Mouse (Mus musculus): ENCODE results near the gene Nol4l. TPM values are rescaled to one million over a fixed set of nuclear protein-coding genes. Genes with fewer than 3 reads are reported as not detected.
A peak's percentile ranks its signal among the peaks of the same experiment; 100 is the strongest.
"Not testable (repeated sequence)": the region's sequence is repeated elsewhere in the genome, so short reads cannot be mapped to it uniquely, and the experiment has no call there.

Nol4l gene
- total RNA-seq, 2 experiments from 2014 or later = 47.0 to 47.3 TPM

GRCm38 (mm10) chr2:153512416-153513323, 17.1 kb downstream of the Nol4l start:
- no peak for DNase-seq

DNA sequence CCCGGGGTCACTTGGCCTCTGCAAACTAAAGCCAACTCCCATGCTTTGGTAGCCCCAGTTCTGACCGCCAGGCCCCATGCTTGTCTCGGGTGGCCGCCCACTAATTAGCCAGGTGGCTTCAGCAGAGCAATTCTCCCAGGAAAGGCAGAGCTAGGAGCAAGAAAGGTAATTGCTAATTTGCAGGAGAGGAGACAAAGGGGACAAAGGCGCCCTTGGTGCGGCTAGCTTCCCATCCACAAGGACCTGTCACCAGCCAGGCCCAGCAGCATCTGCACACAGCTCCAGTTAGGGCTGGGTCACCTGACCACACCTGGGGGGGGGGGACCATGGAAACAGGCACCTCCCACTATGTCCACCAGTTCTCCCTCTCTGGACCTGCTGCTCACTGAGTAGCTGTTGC, 18.2 kb downstream of the Nol4l start:
- DNase-seq = no peak

- no peak for DNase-seq
Observed at GRCm38 (mm10) chr2:153510136-153510535, 19.6 kb downstream of the Nol4l start.

DNA sequence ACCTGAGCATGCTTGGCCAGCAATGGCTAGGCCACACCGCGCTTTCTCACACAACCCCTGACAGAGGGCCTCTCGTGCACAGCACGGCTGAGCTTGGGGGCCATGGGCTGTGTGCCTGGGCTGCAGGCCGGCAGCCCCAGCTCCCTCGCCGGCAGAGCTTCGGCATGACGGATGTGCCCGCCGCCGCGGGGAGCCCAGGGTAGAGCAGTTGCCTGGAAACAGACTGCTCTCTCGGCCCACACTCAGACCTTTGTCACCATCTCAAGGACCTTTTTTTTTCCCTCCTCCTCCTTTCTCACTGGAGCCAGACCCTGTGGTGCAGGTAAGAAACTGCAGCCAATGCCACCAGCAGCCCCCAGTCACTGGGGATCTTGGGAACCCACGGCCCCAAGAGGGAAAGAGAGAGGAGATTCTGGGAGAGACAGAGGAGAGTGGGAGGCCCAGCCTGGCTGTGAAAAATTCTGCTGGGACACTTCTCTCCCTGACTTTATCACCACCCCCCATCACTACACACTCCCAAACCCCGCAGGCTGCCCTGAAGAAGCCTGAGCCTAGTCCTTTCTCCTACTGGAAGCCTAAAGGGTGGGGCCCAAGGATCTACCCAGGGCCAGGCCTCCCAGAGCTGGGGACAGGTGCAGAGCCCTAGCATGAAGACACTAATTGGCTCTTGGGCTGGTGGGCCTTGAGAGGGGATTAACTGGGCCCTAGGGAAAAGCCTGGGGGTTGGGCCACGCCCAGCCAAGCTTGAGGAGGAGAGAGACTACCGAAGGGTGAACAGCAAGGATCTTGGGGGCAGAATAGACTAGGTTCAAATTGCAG, 20.4 kb downstream of the Nol4l start:
- no peak for DNase-seq

DNA sequence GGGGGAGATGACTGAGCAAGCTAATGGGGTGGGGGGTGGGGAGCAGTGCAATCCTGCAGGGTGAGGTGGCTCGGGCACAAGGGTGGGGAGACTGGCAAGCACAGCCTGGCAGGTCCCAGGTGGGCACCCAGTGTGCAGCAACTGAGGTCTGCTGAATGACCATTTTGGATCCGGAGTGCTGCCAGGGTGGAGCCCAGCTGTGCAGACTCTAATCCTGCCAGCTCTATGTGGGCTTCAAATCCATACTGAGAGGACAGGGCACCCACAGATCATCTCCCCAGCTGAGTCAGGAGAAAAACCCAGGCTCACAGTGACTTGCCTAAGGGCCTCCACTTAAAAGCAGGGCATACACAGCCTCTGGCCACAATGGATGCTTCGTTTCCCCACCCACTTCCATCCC, 21.4 kb downstream of the Nol4l start:
- no peak for DNase-seq

GRCm38 (mm10) chr2:153507969-153508368, 21.8 kb downstream of the Nol4l start:
- no peak for DNase-seq

GRCm38 (mm10) chr2:153506385-153506784, 23.4 kb downstream of the Nol4l start:
- DNase-seq = no peak

- DNase-seq = no peak
Observed at GRCm38 (mm10) chr2:153499154-153499553, 30.6 kb downstream of the Nol4l start.

DNA sequence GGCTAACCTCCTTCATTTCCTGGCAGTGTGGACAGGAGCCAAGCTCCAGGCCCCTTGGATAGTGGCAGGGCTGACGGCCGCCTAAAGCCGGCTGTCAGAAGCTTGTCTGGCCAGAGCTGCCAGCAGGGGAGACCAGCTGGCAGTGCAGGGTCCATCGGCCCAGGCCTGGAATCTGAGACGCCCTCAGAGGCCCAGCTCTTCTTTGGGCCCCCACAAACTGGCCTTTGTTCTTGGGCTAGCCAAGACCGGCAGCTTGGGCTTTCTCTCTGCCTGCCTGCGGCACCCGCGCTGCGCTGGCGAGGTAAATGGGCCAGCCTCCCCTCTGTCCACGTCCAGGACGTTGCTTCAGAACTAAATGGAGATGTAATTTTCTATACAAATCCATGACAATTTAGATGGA, 32.9 kb downstream of the Nol4l start:
- DNase-seq = no peak

- no peak for DNase-seq
Observed at GRCm38 (mm10) chr2:153496301-153496700, 33.5 kb downstream of the Nol4l start.

GRCm38 (mm10) chr2:153495818-153496217, 34.0 kb downstream of the Nol4l start:
- DNase-seq = no peak

GRCm38 (mm10) chr2:153495391-153495790, 34.4 kb downstream of the Nol4l start:
- not testable (repeated sequence) for DNase-seq

GRCm38 (mm10) chr2:153494293-153494811, 35.4 kb downstream of the Nol4l start:
- peak in 1 of 2 experiments; percentile 55 for DNase-seq

DNA sequence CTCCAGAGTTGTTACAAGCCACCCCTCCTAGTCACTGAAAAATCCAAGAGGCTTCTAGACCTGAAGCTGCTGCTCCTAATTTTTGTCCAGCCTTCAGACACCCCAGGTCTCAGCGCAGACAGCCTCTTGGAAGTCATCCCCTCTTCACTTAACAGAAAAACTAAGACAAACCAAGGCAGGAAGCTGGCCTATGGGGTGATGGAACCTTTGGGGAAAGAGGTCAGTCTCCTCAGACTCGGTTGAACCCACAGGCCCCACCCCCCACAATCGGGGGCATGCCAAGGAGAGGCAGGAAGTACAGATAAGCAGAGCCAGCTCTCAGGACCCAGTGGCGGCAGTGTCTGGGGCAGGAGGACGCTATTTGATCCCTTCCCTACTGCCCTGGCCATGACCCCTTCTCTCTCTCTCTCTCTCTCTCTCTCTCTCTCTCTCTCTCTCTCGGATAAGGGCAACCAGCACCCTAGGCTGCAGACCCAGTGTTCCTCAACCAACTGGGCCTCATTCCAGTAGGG, 35.9 kb downstream of the Nol4l start:
- DNase-seq = no peak

- no peak for DNase-seq
Observed at GRCm38 (mm10) chr2:153493393-153493731, 36.4 kb downstream of the Nol4l start.

- peak in 1 of 2 experiments; percentile 70 for DNase-seq
Observed at GRCm38 (mm10) chr2:153492573-153493392, 37.0 kb downstream of the Nol4l start, which contains the start of gene 4930404H24Rik. Gene 4930404H24Rik (plus strand): TSS chr2:153492790.

DNA sequence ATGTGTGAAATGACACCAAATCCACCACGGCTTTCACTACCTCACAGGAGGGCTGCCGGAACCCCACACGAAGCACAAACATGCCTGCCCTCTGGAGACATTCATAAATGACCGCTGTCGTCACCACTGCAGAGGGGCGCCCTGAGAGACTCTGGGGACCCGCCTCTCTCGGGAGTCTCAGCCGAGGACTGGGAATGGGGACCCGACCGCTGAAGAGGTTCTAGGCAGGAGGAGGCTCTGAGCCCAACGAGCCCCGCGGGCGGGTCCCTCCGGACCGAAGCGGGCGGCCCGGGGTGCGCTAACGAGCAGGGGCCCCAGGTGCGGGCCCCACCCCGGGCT, 37.6 kb downstream of the Nol4l start:
- no peak for DNase-seq

- no peak for DNase-seq
Observed at GRCm38 (mm10) chr2:153491512-153492178, 38.1 kb downstream of the Nol4l start.

GRCm38 (mm10) chr2:153490940-153491339, 38.8 kb downstream of the Nol4l start:
- DNase-seq = no peak

- DNase-seq = no peak
Observed at GRCm38 (mm10) chr2:153490116-153490515, 39.7 kb downstream of the Nol4l start.

DNA sequence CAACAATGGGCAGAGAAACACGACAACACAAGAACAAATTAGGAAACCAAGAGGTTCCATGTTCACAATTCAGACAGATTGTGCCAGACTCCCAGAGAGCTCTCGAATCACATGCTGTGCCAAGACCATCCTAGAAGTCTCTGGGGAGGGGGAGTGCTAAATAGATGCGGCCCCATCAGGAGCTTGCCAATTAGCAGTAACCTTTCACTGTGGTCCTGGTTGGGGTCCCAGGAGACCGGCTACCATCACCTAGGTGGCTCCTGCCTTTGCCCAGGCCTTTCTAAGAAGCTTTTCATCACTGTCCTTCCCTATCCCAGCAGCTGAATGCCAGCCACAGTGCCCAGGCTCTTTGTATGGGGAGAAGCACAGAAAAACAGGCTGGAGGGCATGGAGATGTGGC, 45.7 kb downstream of the Nol4l start:
- no peak for DNase-seq

Measured in layer of hippocampus, postnatal 36 days (tissue).